Mouse (Mus musculus): ENCODE data around the gene Hist2h3c2.

Hist2h3c2 gene

DNA sequence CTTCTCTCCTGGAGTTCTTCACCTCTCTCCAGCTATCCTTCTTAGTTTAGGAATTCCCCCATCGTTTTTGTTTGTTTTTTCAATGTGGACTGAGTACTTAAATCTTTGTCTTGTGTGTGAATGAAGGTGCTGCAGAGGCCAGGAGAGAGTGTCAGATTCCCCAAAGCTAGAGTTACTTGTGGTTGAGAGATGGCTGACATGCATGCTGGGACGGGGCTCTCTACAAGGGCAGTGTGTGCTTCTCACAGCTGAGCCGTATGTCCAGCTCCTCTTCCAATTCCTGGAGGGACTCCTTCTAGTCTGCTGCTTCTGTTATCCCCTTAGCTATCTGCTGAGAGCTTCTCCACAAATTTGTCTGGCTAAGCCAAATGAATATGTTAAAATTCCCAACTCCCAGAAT, 3.1 kb downstream of the Hist2h3c2 start:
- WGBS, result 57% methylated on average over 3 of the region's 3 CpGs

DNA sequence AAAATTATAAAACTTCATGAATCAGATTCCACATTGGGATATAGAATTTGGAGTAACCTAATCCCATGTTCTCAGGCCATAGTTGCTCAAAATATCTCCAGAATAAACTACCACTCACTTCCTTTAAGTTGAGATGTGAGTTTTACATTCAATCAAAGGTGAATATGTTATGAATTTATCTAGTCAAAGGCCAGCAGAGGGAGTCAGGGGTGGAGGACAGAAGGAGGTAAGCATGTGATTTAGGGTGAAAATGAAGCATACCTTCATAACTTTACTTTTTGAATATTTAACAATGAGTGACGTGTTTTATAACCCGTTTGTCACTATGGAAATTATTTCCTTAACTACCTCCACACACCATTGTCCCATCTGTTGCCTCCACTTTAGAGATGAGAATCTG, 4.0 kb downstream of the Hist2h3c2 start:
- 71% methylated on average over 2 of the region's 2 CpGs for WGBS

DNA sequence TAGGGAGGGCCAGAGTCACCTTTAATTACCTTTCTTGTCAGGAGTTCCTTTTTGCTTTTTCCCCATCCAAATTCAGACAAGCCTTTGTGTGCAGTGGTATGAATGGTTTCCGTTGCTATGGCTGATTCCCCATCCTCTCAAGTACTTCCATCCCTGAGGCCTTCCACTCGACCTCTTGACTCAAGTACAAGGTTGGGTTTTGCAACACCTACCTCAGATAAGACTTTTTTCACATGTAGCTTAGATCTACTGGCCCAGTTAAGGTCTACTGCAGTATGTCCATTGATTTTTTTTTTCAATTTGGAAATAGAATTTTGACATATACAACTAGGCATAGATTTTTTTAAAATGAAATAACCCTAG, 7.2 kb downstream of the Hist2h3c2 start:
- WGBS, result 68% methylated on average over 2 of the region's 2 CpGs

DNA sequence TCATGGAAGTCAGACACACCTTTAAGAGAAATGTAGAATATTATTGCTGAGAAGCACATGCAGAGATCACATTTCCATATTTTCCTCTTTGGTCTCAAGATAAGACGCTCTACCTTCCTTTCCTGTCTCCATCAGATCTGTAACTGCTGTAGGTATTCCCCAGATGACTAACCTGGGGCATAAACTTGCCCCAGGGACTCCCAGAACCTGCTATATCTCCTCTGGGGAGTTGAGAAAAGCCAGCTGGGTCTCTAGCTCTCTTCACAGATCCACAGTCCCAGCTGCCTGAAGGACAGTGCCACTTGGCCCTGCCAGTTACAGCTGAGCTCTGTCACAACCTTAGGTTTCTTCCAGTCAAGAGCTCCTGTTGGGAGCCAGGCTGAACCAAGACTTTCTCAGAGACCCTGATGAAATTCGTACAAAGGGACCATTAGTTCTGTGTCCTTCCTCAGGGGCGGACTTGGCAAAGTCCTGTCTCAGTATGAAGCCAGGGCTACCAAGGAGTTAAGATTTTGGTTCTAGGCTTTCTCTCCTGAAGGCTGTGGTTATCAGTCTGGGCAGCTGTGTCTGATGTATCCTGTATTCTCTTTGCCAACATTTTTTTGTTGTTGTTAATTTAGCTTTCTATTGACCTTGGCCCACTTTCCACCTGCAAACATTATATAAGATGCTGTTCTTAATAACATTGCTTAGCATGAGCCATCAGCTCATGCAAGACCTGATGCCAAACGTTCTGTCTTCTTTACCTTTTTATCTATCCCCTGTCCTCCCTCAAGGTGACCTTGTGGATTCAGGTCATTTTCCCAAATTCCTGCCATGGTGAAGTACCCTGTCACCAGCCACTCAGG, 7.8 kb downstream of the Hist2h3c2 start:
- WGBS, result 77% methylated on average over 4 of the region's 4 CpGs

DNA sequence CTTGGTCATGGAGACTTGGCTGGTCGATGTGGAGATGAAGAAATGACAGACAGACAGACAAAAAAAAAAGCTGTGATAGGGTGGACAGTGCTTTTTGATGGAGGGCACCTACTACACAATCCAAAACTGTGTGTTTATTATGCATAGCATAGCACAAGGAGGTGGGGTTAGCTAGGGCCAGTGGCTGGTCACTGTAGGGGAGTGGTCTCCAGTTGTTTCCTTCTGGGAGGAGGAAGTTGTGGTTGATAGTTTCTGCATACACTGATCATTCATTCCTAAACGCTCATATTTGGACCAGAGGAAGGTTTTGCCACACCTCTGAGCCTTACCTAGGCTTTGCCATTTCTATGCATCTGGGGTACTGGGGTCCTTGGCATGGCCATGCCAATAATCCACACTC, 8.5 kb downstream of the Hist2h3c2 start:
- WGBS, result 79% methylated on average over 2 of the region's 2 CpGs

DNA sequence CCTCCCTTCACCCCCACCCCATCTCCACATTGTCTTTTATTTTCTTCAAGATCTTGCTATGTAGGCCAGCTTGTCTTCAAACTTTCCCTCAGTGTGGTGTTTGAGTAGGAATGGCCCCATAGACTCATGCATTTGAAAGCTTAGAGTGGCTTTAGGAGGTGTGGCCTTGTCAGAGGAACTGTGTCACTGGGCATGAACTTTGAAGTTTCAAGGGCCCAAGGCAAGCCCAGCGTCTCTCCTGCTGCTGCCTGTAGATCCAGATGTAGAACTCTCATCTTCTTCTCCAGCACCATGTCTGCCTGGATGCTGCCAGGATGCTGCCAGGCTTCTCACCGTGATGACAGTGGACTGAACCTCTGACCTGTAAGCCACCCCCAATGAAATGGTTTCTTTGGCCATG, 10.1 kb downstream of the Hist2h3c2 start:
- WGBS, result 82% methylated on average over 2 of the region's 2 CpGs

DNA sequence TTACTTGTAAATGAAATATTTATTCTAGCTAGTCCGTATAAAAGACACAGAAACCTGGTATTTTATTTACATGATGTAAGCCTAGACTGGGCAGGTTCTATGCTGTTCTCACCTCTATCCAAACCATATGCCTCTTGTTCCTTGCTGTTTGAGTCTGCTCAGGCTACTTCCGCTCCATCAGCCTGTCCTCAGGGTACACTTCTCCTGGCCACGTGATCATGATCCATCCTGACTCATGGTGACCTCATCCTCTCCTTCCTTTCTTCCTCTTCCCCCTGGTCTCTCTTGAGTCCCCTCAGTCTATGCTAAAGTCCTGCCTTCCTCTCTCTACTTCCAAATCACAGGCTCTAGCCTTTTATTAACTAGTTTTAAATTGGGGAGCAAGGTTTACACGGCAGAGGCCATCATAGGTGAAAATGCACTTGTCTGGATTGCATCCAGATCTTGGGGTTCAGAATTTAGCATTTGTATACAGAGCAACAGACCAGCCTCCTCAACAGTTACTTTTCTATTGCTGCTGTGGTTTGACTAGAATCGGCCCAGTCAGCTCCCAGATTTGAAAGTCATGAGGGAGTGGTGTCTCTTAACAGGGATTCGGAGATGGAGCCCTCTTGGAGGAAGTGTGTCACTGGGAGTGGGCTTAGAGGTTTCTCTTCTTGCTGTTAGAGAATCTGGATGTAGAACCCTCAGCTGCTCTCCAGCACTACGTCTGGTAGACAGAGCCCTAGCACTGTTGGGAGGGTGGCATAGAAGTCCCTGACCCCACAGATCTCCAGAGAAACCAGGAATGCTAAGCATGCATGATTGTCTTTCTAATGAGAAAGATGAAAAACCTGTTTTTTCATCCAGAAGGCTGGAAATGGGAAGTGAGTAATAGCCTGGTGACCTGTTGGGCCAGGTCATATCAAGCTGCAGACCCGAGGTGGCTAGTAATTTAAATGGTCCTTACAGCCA, 12.0 kb downstream of the Hist2h3c2 start:
- WGBS, result 72% methylated on average over 8 of the region's 8 CpGs

DNA sequence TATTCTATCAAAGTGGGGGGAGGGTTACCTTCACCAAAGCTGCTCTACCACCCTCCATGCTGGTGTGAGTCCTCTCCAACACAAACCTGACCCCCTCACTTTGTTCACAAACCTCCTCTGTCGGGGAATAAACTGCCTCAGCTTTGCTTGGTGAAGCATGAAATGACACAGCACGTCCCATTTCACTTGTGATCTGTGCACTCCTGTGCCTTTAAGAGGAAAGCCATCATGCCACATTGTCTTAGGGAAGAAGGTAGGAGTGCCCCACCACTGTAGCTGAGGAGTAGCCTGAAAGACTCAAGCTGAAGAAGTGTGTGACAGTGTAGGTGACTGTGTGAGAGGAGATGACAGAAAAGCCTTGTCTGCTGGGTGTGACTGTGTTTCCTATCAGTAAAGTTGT, 13.5 kb downstream of the Hist2h3c2 start:
- WGBS, result 65% methylated on average over 2 of the region's 2 CpGs

DNA sequence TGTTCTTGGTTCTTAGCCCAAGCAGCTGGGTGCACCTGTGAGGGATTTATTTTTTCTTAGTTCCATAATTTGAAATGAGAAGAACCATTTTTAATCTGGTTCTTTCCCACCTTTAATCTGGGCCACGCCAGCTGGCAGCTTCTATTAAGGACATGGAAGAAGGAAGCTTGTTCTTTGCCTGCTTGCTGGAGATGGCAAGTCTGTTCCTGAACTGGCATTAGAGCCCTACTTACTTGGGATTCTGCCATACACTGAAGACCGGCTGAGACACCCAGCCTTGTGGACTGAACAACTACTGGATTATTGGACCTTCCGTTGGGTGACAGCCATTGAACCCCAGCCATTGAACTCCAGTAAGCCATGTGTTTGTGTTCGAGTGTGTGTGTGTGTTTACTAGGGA, 16.2 kb downstream of the Hist2h3c2 start:
- 64% methylated on average over 4 of the region's 4 CpGs for WGBS

DNA sequence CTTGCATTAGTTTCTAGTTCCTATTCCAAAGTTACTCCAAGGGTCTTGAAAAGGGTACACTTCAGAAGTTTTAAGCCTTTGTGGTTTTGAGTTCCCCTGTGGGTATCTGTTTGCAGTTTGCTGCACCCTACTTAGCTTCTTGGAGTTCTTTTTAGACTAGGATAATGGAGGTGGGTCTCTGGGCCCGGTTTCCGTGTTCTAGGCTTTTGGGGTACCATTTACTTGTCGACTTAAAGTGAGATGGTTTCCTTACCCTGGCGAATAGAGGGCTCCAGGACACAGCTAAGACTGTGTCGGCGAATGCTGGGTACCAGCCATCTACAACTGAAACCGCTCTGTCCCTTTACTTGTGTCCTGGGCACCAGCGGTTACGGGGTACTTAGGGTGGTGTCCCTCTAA, 17.3 kb downstream of the Hist2h3c2 start:
- WGBS, result 16% methylated on average over 9 of the region's 9 CpGs

DNA sequence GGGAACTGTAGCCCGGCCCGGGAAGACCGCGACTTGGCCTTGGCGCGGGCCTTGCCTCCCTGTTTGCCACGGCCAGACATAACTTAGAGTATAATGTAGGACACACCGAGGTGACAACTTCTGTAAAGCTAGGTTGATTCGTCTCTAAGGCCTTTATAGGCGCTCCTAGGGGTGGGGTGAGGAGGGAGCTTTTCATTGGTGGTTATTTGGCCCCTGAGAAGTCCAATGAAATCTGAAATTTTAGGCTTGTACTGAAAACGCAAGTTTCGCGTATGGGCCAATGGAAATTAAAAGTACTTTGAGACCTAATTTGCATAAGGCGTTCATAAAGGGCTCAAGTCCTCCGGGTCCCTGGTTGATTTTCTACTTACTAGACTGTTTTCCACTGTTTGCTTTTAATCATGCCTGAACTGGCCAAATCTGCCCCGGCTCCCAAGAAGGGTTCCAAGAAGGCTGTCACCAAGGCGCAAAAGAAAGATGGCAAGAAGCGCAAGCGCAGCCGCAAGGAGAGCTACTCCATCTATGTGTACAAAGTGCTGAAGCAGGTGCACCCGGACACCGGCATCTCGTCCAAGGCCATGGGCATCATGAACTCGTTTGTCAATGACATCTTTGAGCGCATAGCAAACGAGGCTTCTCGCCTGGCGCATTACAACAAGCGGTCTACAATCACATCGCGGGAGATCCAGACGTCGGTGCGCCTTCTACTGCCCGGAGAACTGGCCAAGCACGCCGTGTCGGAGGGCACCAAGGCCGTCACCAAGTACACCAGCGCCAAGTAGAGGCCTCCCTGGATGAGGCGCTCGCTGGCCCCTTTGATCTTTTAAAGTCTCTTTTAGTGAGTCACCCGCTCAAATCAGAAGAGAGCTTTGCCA, 17.9 kb downstream of the Hist2h3c2 start, which contains the start of the genes Hist2h2ac and Hist2h2be:
TSS of gene Hist2h2ac (minus strand) at position 116 of the 875 bp plus-strand sequence.
TSS of gene Hist2h2be (plus strand) at position 355 of the 875 bp plus-strand sequence.
- WGBS, result under 1% methylated on average over 43 of the region's 43 CpGs

DNA sequence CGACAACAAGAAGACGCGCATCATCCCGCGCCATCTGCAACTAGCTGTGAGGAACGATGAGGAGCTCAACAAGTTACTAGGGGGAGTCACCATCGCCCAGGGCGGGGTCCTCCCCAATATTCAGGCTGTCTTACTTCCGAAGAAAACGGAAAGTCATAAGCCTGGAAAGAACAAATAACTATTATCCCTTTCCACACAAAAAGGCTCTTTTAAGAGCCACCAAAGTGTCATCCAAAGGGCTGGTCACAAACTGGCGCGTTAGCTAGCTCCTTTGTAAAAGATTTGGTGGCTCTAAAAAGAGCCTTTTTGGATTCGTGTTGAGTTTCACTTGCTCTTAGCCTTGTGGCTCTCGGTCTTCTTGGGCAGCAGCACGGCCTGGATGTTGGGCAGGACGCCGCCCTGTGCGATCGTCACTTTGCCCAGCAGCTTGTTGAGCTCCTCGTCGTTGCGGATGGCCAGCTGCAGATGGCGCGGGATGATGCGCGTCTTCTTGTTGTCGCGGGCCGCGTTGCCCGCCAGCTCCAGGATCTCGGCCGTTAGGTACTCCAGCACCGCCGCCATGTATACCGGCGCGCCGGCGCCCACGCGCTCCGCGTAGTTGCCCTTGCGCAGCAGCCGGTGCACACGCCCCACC, 18.7 kb downstream of the Hist2h3c2 start:
- WGBS, result under 1% methylated on average over 34 of the region's 47 CpGs

DNA sequence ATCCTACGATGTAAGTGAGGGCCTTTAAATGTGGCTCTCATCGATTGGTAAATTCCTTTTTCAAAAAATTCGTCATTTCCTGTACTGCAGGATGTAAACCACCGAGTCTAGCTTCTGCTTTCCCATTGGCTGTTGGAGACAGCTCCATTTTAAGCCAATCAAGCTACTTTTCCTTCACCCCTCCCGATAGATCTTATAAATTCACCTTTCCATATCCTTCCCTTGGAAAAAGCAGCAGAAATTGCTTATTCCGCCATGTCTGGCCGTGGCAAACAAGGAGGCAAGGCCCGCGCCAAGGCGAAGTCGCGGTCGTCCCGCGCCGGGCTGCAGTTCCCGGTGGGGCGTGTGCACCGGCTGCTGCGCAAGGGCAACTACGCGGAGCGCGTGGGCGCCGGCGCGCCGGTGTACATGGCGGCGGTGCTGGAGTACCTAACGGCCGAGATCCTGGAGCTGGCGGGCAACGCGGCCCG, 19.2 kb downstream of the Hist2h3c2 start, which contains the start of the genes Bola1 and Hist2h2ab:
TSS of gene Bola1 (minus strand) at position 49 of the 470 bp plus-strand sequence.
TSS of gene Hist2h2ab (plus strand) at position 205 of the 470 bp plus-strand sequence.
- WGBS, result under 1% methylated on average over 36 of the region's 37 CpGs

DNA sequence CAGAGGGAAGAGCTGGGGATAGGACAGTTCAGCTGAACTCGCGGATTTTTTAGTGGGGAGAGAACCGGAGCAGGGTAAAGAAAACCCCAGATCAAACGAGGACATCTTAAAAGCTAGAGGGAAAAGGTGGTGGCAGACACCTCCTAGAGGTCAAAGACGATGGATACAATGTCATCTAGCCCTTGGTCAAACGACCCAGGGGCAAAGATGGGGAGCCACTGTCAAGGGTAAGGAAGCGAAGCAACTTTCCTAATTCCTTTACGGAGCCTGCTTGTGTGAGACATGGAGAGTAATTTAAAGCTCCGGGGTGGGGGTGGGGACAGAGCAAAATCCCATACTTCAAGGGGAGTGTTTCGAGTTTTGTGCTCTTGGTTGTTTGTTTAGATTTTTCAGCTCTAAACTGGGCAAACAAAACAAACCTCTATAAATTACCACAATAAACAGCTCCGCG, 19.7 kb downstream of the Hist2h3c2 start:
- WGBS, result under 1% methylated on average over 12 of the region's 12 CpGs

DNA sequence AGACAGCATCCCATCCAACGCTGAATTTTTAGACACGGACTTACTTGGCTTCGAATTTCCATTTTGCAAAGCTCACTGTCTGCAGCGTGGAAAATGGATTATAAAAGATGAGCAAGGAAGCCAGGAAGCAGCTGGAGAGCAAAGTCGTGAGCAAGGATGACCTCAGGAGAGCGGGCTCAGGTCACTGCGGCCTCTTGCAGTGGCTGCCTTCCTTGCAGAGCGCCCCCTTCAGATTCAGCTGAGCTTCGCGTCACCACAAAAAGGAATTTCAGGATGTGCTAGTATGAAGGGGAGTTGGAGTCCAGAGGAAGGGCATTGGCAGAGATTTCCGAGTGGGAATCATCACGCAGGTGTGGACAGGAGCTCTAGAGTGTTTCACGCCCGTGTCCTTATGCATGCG, 29.7 kb downstream of the Hist2h3c2 start:
- 25% methylated on average over 15 of the region's 15 CpGs for WGBS

DNA sequence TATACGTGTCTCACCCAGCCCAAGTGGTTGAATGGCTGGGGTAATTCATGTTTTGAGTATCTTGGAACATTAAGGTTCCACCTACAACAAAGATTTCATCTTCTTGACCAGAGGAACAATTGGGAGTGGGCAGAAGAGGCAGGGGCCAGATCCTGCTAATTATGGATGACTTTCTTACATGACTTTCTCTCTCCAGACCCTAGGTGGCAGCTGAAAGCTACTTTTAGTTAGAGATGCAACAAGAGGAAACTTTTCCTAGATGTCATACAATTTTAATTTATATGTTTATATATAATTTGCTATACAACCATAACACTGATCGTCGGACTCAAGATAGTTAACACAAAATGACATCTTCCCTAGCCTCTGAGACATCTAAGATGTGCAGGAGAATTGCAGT, 31.1 kb downstream of the Hist2h3c2 start:
- WGBS, result 76% methylated on average over 3 of the region's 3 CpGs

DNA sequence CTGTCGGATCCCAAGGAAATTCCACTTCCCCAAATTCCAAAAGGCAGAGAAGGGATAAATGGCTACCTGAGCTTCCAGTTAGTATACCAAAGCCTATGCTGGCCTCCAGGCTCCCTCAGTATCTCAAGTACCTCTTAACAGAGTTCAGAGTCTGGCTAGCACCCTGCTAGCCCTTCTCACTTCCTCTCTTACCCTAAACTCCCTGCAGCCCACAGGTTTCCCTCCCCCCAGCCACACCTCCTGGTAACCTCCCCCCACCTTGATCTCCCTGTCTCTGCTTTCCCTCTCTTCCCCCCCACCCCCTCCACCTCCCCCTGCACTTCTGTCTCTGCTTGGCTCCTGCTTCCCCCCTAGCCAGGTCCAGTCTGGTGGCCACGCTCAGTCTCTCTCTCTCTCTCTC, 39.2 kb downstream of the Hist2h3c2 start:
- WGBS, result 78% methylated on average over 2 of the region's 2 CpGs

DNA sequence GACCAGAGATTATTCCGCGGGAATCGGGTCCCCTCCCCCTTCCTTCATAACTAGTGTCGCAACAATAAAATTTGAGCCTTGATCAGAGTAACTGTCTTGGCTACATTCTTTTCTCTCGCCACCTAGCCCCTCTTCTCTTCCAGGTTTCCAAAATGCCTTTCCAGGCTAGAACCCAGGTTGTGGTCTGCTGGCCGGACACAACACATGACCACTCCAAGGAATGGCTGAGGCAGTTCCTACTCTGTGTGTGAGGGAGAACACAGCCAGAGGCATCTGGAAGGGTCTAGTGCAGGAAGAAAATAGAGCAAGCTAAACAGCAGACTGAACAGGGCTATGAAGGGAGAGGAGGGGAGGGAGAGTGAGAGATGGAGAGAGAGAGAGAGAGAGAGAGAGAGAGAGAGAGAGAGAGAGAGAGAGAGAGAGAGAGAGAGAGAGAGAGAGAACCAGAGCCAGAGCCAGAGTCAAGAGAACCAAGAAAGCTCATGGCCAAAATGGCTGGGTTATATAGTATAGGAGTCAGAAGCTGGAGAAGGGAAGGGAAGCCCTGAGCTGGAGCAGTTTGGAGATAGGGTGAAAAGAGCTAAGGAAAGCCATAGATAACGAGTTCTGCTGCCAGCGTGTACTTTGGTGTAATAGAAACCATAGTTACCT, 40.2 kb downstream of the Hist2h3c2 start:
- WGBS, result 26% methylated on average over 8 of the region's 8 CpGs

DNA sequence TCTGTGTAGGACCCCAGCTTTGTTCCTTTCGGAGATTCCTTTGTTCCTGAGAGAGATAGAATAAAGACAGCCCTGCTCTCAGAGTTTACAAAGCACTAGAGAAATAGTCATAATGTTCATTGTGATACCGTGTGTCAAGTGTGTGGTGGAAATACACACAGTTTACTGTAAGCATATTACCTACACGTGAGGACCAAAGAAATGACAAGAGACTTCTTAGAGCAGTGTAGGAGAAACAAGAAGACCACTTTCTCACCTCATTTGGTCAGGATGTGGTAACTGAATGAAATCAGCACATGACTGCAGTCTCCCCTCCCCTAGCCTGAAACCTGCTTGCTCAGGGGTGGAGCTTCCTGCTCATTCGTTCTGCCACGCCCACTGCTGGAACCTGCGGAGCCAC, 40.7 kb downstream of the Hist2h3c2 start:
- 4% methylated on average over 6 of the region's 6 CpGs for WGBS

DNA sequence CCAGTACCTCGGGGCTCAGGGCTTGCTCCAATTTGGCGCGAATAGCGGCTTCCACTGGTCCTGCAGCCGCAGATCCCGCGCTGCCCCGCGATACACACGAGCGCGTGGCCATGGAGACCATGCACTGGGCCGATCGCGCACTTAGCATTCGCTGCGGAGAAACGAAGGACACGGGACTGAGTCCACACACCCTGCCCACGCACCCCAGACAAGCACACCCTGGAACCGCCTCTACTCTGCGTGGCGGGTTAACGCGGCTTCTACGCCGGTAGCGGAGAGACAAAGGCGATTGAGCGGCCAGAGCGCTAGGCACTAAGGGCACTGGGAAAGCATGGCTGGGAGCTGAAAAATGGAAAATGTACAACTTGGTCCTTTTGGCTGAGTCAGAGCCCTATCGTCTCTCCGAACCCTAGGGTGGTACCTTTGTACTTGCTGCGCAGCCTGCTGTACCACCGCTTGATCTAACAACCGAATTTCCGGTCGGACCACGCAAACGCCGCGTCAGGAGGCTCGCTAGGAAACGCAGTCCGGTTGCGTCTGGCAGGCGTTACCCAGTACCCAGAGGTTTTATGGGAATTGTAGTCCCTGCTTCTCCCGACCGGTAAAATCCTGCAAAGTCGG, 41.7 kb downstream of the Hist2h3c2 start:
- under 1% methylated on average over 50 of the region's 50 CpGs for WGBS

Data from cerebral cortex, adult 2 months (tissue).